Mouse (Mus musculus) right cerebral cortex, postnatal 14 days (tissue): ENCODE results near the gene Cdh4.

Experiments used
- DNase-seq: peaks from one replicate; pipeline ENCODE4 v3.0.0; 2022

Gene Cdh4

DNA sequence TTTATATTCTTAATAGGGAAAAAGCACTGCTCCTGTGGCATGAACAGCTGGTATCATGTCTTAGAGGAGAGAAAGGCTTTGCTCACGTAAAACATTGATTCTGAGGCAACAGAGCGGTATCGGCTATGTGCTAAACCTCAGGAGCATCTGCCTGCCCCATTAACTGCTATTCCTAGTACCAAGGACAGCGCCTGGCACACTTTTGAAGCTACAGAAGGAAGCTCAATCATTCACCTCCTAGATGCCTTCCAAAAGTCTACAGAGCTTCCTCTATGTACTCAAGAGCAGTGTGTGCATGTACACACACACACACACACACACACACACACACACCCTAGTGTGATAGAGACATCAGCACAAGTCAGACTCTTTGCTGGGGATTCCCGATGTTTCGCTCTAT lies 34.4 kb downstream of the Cdh4 start:
- DNase-seq = no peak

DNA sequence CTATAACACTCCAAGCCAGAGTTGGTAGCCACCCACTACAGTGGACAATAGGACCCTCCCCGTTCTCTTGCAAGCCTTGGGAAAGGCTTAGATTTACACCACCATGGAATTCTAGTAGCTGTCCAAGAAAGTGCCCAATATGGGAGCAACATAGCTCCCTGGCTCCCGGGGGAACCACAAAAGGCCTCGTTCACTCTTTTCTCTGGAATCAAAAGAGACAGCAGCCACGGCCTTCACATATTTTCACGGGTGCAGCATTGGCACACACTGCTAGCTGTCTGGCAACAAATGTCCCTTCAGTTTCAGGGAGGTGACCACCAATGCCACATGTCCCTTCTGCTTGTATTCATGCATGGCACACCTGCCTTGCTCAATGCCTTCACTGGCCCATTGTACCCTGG lies 38.6 kb downstream of the Cdh4 start:
- no peak for DNase-seq

DNA sequence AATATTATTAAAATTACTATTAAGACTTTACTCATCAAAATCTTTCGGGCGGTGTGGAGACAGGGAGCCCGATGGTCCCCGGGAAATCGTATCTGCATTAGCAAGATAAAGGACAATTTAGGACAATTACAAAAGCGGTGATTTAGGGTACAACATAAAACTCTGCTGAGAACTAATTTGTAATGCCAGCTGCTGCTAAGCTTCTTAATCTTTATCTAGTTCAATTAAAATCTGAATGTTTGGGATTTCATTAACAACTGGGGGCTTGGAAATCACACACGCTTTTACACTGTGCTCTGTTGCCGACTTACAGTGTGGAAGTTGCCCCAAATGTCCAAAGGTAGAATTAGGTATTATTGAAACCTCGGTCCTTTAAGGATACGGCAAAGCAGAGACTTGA lies 39.1 kb downstream of the Cdh4 start:
- DNase-seq = no peak

DNA sequence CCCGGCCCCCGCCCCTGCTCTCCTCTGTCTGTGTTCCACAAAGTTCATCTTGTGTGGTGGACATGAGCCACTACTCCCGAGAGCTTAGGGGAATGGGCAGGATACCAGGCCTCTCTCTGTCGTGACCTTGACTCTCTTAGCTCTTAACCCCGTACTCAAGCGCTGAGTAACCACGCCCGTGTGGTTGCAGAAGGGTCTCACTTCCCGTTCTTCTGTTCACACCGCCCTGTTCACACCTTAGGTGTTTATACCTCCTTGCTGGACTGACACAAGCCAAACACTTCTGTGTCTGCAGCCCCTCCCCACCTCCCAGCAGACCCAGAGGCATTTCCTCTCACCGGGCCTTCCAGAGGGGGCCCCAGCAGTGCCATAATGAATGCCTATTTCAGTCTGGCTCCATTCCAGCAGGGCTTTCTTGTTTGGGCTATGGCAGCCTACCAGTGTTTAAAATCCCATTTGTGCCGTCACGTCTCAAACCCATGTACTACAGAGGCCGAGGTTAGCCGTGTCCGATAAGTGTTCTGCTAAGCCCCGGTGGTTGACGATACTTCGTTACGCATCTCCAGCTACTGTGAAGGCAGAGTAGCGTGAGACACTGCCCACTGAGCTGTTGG lies 46.4 kb downstream of the Cdh4 start:
- DNase-seq = no peak

DNA sequence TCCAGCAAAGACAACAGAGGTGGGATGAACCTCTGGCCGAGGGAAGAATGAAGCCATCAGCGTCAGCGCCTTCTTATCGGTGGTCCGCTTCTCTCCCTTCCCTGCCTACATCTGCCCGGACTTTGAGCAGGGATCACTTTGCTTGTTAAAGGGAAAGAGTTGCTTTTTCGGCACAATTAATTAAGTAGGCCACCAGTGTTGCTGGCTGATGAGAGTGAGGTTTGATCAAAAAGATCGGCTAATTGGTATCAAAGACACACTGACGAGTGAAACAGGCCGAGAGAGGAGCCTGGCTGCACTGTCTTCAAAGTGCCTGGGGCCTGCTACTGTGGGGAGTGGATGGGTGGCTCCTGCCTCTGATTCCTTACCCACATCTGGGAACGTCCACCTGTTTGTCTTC lies 49.7 kb downstream of the Cdh4 start:
- DNase-seq = no peak

DNA sequence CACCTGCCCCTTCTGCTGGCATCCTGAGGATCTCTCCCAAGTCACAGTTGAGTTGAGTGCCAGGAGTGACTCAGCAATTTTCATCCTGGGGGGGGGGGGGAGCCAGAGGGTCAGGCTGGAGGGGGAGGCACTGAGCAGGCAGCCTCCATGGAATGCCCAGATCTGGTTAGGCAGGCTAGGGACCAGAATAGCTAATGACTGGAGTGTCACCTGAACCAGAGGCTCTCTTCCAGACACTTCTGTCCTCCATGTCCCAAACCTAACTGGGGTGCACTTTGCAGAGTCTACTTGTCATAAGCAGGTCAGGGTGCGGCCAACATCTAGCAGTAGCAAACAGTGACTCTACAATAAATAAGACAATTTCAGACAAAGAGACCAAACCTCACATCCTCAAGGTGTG lies 52.0 kb downstream of the Cdh4 start:
- no peak for DNase-seq

DNA sequence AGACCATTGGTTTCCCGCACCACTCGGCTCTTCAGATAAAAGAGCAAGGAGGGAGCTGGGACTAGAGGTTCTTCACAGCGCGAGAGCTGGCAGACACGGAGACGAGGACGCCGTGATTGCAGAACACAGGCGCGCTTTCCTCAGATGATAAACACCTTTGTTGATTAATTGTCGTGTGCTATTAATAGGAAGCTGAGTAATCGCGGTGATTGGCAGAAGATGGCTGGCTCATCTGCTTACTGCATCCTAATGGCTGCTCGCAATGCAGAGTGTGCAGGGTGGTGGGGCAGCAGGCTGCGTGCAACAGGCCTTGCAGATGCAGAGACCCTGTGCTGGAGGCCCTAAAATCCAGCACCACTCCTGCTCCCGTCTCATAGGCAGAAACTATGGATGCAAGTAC lies 68.2 kb downstream of the Cdh4 start:
- DNase-seq = no peak

DNA sequence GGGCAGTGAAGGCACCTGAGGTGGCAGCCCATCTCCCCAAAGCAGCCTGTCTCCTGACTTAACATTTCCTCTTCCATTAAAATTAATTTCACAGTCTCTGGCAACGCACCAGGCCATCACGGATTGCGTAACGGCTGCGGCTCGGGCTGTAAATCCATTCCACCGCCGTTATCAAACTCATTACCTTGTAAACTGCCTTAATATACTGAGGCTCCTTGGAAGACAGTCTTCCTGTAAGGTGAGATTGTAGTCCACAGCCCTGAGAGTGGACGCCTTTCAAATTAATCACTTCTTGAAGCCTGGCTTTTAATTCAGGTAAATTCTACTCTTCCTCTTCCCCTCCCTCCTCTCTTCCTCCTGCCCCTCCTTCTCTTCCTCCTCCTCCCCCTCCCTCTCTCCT lies 74.3 kb downstream of the Cdh4 start:
- no peak for DNase-seq

DNA sequence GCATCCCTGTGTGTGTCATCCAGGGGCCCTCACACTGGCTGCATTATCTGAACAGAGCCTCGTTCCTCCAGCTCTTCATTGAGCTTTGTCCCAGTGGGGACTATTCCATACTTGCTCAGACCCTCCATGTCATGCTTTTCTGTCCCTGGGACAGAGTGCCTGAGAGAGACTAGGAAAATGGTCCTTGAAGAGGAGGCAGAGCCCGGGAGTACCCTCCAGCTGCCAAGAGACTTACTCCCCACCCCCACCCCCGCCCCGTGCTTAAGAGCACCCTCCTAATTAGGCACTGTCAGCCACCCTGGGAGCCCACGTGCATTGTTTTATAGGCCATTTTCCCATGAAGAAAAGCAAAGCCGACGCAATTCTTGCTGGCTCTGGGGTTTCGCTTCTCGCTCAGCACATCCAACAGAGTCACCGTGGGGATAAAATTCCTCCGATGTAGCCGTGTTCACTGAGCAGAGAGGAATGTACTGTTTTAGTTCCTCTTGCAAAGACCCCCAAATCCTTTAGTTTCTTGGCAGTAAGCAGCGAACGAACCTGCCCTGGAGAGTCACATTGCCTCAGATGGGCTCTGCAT lies 76.3 kb downstream of the Cdh4 start:
- DNase-seq = no peak

DNA sequence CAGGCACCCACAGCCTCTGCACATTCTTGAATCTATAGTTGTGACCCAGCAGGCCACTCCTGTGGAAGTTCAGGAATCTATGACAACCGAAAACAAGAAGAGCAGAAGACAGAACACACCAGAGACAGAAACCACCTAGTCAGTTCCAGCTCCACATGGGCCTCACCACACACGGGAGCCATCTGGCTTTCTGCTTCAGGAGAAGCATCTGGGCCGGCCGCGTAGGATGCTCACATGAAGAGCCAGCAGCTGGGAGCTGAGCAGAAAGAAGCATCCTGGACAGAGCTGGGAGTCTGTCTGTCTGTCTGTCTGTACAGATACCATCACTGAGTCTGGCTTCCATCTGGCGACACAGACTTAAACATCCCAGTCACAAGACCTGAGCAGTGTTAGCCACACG lies 76.9 kb downstream of the Cdh4 start:
- peak; percentile 39 for DNase-seq

DNA sequence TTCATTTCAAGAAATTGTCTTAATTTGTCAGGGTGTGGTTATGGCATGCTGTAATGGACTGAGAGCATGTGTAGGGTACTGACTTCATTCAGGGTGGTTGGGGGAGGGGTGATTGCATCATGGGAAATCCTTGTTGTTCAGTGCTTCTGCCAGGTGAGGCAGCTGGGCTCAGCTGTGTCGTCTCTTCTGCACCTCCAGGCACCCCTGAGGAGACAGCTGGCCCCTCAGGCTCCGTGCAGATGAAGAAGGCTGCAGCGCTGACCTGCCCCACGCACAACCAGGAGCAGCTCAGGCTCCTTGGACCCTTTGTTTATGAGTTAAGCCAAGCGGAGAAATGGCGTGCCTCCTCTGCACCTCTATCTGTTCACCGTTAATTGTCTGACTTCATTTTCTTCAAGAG lies 77.7 kb downstream of the Cdh4 start:
- no peak for DNase-seq

DNA sequence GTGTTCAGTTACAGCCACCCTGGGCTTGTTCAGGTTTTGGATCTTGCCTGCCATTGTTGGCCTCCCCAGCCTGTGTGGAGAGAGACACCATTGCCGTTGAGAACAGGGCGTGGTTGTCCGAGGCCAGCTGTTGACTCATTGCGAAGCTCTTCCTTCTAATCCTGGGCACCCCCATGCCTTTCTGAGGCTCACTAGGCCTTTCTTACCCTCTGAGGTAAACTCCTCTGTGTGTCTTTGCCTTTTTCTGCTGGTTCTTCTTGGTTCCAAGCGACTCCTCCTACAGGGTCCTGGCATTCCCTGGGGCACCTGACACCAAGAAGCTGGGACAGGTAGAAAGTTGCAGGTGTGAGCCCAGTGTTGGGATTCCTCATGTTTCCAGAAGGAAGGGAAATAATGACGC lies 78.7 kb downstream of the Cdh4 start:
- no peak for DNase-seq

DNA sequence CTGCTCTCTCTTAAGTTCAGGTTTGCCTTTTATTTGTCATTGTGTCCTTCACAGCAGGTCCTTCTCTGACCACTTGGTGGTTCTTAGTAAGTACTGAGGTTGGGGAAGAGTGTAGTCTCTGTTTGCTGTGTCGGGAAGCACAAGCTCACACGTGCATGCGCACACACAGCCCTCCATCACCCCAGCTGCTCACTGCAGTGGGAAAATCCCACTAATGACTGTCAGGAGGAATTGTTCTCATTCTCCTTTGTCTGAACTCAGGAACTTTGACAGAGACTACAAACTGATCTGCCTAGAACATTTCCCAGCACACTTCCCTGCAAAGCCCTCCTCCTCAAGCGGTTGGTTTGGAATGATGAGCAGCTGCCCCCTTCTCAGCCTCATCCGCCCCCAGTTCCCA lies 79.2 kb downstream of the Cdh4 start:
- DNase-seq = no peak

DNA sequence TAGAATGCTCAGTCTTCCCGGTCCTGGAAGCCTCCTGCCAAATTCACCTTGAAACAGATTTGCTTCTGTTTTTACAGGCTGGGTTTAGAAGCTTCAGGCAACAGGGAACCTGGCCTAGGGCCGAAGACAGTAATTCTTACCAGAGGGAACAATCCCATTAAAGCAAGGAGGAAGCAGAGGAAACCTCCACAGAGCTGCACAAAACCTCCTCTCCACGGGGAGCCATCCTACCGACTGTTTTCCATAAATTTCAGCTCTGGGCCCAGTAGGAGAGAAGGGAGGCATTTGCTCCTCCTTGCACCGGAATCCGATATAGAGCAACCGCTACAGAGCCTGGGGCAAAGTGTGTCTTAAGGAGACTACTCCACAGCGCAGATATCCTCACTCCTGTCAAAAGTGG lies 79.9 kb downstream of the Cdh4 start:
- DNase-seq = no peak

DNA sequence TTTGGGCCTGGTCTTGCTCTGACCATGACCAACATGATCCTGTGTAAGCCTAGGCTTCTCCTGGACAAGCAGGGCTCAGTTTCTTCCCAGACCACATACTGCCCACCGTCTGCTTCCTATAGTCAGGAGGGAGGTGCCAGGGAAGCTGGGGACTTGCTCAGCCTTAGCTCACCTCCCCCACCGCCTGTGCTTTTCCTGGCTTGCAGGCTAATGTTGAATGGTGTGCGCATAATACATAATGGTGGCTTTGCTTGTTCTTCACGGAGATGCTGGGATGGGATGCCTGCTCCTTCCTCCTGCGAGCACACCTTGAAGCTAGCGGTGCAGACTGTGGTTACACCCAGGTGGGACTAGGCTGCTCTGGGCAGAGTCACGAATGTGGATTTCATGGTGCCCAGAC lies 84.7 kb downstream of the Cdh4 start:
- no peak for DNase-seq

DNA sequence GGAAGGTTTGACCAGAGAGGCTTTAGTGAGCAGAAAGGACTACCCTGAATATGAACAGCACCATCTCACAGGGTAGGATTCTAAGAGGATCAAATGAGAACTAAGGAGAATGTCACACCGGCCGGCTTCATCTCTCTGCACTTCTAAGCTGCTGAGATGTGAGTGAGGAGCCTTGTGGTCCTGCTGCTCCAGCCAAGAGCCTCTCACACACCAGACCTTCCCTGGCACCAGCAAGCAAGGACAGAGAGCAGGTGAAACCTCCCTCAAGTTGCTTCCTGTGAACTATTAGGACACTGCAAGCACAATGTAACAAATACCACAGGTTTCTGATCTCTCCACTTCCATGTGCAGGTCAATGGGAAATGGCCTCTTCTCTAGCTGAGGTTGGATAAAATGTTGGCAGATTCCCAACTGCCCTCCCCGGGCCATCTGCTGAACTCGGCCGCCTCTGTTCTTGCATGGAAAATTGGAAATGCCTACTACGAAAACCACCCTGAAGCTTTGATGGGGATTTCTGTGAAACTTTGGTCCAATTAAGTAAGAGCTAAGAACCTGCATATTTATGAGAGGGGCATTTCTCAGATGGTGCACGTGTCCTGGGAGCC lies 88.3 kb downstream of the Cdh4 start:
- DNase-seq = no peak

DNA sequence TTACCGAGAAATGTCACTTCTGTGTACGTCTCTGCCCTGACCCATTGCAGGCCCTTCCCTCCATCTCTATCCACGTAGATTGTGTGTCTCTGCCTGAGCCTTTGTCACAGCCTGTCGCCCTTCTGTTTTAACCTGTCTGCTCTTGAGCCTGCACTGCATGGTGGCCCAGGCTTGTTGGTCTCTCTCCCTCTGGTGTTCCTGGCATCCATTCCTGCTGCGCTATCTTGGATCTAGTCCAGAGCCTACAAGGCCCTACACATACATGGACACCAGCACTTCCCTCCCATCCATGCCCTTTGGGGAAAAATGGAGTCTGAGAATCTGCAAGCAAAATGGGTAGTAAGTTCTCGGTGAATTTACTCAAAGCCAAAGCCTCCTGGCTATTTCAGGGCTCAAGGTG lies 91.0 kb downstream of the Cdh4 start:
- DNase-seq = no peak

DNA sequence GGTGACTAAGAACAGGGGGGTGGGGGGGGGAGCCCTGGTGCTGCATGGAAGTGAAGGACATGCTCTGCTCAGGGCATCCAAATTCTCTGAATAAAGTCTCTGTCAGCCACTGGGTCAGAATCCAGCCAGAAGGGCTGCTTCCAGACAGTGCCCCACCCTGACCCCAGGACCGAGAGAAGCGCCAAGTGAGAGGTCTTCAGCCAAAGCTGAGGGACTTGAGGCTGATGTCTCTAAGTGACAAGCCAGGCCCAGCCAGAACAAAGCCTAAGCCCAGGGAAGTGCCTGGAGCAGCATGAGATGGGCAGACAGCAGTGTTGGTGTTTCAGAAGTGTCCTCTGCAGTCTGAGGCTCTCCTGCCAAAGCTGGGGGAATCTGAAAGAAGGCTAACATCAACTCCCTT lies 91.7 kb downstream of the Cdh4 start:
- no peak for DNase-seq

DNA sequence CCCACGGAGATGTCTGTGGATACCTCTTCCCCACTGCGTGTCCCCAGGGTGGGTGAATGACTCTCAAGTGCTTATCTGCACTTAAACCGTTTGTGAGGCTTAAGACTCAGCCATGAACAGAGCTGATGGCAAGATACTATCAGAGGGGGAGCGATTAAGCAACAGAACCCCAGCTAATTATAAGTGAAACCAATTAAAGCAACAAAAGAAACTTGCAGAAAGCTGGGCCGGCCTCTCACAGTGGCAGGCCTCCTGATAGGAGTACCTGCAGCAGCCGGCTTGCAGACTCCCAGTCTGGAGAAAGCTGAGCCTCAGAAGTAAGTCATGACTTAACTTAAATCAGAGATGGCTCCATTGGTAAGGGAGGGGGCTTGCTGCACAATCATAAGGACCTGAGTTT lies 93.0 kb downstream of the Cdh4 start:
- no peak for DNase-seq

DNA sequence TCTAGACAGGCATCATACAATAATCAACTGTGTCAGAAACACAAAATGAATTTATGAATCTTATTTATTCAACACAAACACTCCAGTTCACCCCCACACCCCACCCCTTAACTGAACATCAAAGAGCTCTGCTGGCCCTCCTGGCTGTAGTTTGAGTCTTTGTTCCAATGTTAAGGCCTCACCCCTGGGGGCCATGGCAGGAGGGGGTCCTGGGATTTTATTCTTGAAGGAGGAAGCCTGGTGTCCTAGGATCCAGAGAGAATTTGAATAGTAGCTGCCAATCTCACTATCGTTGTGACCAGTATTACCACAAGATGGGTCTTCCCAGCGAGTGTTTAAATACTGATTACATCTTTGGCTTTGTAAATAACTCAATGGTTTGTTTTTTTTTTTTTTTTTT lies 94.5 kb downstream of the Cdh4 start:
- DNase-seq = no peak

DNA sequence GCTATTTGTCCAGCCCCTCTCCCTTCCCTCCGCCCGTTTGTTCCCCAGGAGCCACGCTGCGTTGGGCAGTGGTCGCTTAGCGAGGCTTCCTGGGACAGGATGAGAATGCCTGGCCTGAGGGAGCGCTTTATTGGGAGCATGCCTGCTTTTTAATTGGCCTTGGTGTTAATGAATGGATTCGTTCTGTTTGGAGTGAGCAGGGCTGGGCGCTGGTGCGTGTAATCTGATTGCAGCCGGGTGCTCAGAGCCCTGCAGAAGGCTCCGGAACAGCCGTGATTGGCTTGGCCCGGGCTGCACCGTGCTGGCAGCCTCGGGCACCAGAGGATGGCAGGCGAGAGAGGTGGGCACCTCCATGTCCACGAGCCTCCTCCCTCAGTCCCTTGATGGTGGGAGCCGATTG lies 95.2 kb downstream of the Cdh4 start:
- peak; percentile 48 for DNase-seq

DNA sequence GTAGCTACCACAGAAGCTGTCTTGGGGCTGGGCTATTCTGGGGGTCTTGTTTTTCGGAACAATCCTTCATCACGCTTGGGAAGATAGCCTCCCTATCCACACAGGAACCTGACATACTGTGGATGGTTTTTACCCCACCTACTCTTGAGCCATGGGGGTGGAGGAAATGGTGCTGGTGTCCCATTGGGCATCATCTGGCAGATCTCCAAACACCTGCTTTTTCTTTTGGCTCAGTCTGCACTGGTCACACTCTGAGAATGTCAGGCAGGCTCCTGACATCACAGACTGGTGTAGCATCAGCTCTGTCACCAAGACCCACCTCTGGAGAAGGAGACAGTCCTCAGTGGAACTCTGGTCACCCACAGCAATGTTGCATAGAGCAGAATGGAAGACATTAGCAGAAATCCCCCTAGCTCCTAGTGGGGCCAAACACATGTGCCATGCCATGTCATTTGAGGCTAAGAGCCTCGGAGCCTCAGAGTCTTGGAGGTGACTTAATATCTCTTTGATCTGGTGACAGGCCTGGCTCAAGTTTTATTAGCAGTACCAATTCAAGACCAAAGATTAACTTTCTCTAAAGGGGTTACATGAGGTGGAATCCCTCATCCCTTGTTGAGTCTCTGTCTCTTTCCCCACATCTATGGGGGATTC lies 95.7 kb downstream of the Cdh4 start:
- no peak for DNase-seq

DNA sequence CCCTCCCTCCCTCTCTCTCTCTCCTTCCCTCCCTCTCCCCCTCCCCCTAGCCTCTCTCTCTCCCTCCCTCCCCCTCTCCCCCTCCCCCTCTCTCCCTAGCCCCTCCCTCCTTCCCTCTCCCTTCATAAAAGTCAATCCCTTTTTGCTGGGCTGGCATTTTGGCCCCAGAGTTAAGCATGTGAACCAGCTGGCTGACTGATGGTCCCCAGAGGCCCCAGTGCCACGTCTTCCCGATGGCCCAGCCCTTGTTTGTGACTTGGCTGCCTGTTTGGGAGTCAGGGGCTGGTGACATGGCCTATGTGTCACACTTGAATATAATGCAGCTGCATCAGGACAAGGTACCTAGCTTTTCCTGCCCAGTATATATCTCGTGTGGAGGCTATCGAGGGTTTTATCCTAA lies 96.3 kb downstream of the Cdh4 start:
- no peak for DNase-seq

DNA sequence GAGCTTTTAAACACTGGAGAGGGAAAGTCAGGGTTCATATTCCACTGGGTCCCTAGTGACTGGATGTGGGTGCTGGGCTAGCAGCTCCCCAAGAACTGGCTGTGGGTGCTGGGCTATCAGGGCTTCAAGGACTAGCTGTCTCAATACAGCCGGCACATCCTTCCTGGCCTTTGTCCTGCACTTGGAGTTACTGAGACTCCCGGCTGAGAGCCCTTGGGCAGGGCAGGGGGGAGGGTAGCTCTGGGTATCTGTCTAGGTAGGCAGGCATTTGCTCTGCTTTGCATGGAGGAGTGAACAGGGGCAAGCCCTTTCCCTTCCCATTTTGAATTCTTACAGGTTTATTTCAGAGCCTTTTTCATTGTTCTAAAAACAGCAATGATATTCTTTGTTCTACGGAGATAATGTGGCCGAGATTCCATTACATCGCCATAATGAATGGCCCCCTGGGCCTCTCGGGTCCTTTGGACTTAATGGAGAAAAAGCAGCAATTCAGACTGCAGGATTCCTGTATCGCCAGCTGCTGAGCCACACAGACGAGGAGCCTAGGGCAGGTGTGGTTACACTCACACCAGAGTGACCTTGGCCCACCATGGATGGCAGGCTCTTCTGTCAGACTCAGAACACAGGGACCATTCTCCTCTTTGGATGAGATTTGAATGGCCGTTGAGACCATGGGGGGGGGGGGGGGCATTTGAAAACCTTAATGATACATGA lies 97.5 kb downstream of the Cdh4 start:
- no peak for DNase-seq
